Mouse (Mus musculus) forelimb bud, embryonic 11.5 days (tissue): ENCODE measurements at regions not wholly inside any gene's neighbourhood (a gene's known extent, or its start where the extent isn't known, plus 50 kb on each side); places are given as distances from the start of the nearest gene placed in this dataset.

ENCODE experiments used
- DNase-seq: peaks from one replicate; pipeline ENCODE4 v3.0.0-alpha.2; 2012; ENCODE audit warnings: low read depth, low spot score

GRCm38 (mm10) chr13:97423911-97424310, 183.0 kb downstream of the Enc1 start:
- DNase-seq, result no peak

DNA sequence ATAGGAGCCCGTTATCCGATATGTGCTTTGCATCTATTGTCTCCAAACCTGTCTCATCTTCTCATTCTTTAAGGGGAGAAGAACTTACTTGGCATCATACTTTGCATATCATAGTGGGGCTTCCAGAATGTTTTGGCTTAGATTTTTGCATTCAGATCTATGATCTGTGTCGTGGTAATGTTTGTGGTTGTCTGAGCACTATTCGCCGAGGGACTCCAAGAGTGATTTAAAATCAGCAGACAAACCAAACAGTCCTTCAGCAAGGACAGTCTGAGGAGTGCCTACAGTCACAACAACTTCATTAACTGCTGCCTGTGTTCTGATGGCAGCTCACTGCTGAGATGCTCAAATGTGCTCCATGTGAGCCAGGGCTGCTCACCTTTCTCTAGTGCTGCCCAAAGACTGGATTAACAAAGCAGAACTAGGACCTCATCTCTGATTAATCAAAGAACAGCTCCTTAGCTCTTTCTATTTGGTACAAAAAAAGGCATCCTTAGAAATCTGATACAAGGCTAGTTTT, 182.5 kb downstream of the Enc1 start:
- no peak for DNase-seq

- DNase-seq, result no peak
These were observed 182.0 kb downstream of the Enc1 start for GRCm38 (mm10) chr13:97422897-97423296.

DNA sequence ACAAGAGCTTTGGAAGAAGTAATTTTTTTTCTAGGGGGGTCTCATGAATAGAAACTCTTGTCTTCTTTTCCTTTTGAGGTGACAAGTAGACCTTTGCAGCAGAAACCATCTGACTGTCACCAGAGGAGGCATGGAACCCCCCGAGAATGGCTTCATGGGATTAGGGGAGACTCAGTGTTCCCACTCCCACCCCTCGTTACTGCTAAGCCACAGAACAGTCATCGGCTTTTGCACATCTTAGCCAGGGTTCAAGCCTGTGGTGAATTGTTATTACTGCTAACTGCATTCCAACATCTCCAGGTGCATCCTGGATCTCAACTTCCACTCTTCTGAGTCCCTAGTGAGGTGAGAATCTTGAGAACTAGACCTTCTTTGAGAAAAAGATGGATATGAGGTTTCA, 180.9 kb downstream of the Enc1 start:
- DNase-seq, result no peak

GRCm38 (mm10) chr13:97420773-97421172, 179.9 kb downstream of the Enc1 start:
- no peak for DNase-seq

- no peak for DNase-seq
These were observed 178.2 kb downstream of the Enc1 start for GRCm38 (mm10) chr13:97419100-97419499.

DNA sequence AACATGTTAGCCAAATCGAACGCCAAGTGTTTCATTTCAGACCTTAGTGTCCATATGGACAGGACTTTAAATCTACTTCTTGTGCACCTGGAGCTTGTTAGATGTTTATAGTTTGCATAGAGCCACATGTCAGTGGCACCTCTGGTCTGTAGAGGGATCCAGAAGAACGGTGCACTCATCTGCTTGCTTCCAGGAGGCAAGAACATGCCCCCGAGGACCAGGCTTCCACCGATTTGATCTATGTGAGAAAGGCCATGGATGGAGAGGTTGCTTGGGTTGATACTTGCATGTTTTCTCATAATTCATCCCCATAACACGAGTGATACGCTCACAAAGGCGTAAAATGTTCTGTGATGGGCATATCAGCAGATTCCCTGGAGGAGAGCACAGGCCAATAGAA, 177.8 kb downstream of the Enc1 start:
- DNase-seq, result no peak

DNA sequence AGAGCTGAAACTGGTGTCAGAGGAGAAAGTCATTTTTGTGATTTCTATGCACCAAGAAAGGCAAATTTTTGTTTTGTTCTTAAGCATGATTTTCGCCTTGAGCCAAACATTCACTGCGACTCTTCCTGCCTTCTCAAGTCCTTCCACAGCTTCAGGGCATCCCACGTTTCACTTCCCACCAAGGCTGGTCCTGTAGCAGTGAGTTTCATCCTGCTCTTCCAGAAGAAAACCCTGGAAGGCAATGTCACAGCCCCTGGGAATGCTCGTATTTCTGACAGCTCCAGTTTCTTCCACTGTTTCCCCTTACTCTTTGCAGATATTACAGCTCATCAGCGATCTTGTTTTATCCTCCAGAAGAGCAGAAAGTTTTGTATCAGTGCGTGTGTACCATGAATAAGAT, 177.2 kb downstream of the Enc1 start:
- no peak for DNase-seq

DNA sequence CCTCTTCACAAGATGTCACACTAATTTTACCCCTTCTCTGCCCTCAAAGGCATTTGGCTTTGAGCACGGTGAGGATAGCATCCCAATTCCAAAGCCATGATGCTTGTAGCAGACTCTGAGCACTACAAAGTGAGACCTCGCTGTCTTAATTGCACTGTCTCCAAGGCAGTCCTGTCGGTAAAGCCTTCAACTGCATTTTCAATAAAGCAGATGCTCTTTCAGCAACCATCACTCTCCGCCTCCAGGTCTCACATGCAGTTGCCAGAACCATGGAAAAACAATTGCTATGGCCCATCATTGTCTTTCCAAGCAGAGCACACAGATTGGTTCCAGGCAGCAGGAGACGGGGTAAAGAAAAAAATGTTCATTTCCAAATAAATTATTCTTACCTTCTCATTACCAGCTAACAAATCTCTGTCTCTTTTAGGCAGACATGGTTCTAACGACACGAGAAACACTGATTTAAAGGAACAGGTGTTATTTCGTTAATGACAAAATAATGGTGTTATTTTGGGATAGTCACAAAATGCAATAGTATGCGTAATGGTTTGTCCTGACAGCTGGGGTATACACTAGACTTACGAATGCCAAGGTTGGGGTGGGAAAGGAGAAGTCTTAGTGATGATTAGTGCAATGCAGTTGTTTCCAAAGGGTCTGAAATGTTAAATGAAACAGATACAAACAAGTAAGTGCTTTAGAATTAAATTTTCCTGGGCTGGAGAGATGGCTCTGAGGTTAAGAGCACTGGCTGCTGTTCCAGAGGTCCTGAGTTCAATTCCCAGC, 175.2 kb downstream of the Enc1 start:
- no peak for DNase-seq

DNA sequence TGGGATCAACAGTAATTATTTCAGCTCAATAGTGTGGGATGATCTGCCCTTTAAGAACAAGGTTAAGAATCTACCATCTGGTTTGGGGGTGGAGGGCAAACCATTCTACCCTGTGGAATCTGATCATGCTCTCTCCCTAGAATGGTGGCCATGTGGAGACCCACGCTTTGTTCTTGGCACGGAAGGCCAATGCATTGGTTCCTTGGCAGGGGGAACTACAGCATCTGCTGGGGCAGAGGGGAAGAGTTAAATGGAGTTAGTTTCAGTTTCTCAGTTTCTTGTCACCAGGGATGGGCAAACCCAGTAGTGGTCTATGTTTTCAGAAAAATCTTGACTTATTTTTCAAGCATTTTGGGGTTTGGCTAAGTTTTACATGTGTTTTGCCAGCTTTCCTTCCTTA, 174.5 kb downstream of the Enc1 start:
- no peak for DNase-seq

- DNase-seq, result no peak
These were observed 171.2 kb downstream of the Enc1 start for GRCm38 (mm10) chr13:97412151-97412550.

- peak; percentile 55 for DNase-seq
These were observed 169.8 kb downstream of the Enc1 start for GRCm38 (mm10) chr13:97410550-97411201.

DNA sequence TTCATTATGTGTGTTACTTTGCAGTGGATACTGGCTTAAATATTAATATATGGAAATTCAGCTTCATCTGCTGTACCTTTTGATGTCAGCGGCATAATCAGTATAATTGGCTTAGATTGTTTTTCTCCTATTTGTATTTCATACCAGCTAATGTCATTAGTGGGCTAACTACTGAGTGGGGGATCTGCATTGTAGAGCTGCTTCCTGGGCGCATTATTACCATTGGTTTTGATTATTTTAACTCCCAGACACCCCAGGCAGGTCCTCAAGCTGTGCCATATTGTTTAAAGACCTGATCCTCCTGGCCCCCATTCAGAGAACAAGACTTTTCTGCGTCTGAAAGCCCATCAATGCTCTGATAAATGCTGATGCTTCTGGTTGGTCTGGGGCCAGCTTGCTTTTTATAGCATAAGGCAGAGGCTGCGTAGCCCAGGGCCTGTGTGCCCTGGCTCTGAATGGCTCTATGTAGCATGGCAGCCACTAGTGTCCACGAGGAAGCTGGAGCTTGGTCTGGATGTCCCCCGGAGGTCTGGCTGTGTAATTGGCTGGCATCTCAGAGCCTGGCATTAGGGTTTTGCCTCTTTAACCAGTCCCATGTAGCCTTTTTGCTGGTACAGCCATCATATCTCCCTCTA, 169.1 kb downstream of the Enc1 start:
- no peak for DNase-seq

DNA sequence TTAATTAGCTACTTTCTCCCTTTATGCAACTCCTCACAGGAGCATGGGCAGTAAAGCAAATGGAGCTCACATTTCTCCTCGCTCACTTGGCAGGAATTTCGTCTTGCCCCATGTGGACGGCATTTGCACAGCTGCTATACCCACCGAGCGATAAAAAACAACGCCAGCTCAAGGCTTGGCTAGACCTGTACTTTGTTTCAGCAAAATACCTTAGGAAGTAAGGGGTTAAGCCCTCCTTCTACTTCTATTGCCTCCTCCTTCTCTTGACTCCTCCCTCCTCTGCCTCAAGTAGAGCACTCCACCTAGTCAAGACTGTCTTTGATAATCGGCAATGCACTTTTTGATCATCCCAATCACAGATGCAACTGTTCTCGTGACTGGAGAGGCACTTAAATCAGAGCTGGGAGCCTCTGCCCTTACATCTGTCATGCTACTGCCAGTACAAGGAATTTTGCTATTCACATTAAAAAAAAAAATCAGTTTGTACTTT, 168.4 kb downstream of the Enc1 start:
- no peak for DNase-seq

- DNase-seq, result no peak
These were observed 167.7 kb downstream of the Enc1 start for GRCm38 (mm10) chr13:97408414-97409290.

DNA sequence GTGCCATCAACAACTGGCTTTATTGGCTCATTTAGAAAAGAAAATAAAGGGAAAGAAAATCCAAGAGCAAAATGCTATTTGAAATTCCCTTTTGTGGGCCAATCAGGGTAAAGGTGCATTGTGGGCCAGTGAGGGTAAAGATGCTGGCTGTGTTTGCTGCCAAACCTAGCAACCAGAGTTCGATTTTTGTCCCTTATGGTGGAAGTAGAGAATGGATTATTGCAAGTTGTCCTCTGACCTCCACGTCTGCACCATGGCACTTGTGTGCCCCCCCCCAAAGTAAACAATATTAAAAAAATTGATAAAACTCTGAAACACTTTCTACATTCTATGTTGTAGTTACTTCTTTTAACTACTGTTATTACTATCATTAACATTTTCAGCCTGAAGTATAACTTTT, 166.9 kb downstream of the Enc1 start:
- DNase-seq, result no peak

DNA sequence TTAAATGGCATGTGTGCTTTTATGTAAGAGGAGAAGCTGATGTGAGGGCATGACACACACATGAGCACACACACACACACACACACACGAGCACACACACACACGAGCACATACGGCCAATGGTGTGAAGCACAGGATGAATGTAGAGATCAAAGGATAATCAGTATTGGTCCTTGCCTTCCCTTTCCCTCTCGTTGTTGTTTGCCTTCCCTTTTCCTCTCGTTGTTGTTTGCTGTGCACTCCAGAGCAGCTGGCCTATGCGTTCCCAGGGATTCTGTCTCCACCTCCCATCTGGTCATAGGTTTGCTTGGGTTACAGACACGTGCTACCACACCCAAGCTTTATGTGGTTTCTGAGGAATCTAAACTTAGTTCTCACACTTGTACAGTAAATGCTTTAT, 165.8 kb downstream of the Enc1 start:
- DNase-seq, result no peak

DNA sequence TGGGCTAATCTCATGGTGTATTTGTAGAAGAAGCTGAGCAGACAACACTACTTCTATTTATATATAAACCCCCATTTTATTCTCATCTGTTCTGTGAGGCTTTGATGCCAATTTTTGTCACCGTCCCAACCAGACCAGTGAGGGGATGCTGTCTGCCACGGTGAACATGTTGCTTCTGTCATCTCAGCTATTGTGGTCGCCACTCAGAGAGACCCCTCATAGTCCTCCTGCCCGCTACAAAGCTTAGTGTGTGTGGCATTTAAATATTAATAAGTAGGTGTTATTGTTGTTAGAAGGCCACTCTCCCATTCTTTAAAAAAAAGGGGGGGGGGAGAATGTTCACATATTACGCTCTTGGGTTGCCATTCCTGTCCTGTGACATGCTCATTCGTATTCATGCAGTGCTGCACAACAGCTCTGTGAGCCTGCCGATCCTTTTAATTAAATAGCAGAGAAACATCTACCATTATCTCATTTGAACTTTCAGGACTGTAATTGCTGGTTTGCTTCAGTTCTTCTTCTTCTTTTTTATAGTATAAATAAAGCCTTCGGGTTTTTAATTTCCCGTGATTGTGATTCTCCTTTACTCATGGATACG, 161.4 kb downstream of the Enc1 start:
- no peak for DNase-seq

GRCm38 (mm10) chr13:97401620-97402019, 160.7 kb downstream of the Enc1 start:
- no peak for DNase-seq

DNA sequence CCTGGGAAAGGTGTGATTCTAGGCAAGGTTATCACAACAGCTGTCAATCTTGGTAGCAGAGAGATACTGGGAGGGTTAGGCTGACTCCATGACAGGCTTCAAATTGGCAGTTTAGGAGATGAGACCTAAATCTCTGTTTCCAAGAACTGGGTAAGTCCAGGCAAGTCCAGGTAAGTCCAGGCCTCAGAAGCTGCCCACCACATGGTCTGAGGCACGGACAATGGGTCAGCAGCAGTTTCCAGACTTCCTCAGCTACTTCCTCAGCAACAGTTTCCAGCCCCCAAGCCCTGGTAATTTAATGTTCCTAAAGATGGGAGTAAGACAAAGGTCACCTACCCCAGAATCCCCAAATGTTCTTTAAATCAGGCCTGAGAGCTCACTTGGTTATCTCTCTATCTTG, 157.1 kb downstream of the Enc1 start:
- no peak for DNase-seq
